Mouse (Mus musculus) monocyte, adult 2 months (primary cell): ENCODE measurements around the gene Slc17a2.

Source experiments
- DNase-seq, 2 experiments: peaks; one replicate each; pipeline ENCODE4 v3.0.0; 2022; ENCODE audit warnings: low spot score in 2 of 2, low read depth in 1 of 2

Gene Slc17a2

DNA sequence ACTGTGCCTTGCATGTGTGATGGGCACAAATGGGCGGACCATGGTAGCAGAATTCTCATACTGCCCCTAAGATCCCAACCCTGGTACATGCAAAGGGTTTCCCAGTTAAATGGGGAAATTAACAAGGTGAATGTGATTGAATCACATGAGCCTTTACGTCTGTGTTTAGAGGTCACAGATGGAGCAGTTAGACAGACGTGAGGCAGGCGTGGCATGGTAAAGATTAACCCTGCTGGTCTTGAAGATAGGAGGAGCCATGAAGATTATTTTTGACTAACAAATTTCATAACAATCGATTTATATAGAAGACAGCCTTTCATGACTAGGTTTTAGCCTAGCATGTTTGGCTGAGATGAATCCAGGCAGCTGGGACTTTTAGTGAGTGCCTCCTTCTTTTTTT is 66.3 kb downstream of the Slc17a2 start:
- DNase-seq, result no peak
